Mouse (Mus musculus) stomach, embryonic 14.5 days (tissue): ENCODE data around the gene Rprm. TPM values are rescaled to one million over a fixed set of nuclear protein-coding genes. Genes with fewer than 3 reads are reported as not detected.

Source experiments
- ATAC-seq: fragments of 200-750 bp; cut with Nextera tagmentation; 2 replicates; pipeline ENCODE4 v1.8.0; 2017; ENCODE audit warnings: low read depth, moderate TSS enrichment; ENCODE audit not compliant: insufficient number of reproducible peaks, insufficient read depth, low FRiP score
- H3K27ac ChIP-seq: fragments of 300-500 bp; sonication (generic); 2 replicates; pipeline ENCODE4 v1.5.1; 2014; ENCODE audit warnings: mild to moderate bottlenecking, low read length, moderate library complexity, mixed read lengths
- H3K27me3 ChIP-seq: fragments of 300-500 bp; sonication (generic); 2 replicates; pipeline ENCODE4 v1.6.1; 2014; ENCODE audit warnings: low read length, control low read depth, mixed read lengths; ENCODE audit not compliant: control insufficient read depth, insufficient read depth
- H3K36me3 ChIP-seq: fragments of 300-500 bp; sonication (generic); 2 replicates; pipeline ENCODE4 v1.6.1; 2014; ENCODE audit warnings: mild to moderate bottlenecking, control low read depth, low read length, moderate library complexity, mixed read lengths; ENCODE audit not compliant: control insufficient read depth, insufficient read depth
- H3K4me1 ChIP-seq: fragments of 300-500 bp; sonication (generic); 2 replicates; pipeline ENCODE4 v1.6.1; 2014; ENCODE audit warnings: low read length, control low read depth, mixed read lengths; ENCODE audit not compliant: control insufficient read depth, insufficient read depth
- H3K4me2 ChIP-seq: fragments of 300-500 bp; sonication (generic); replicated peaks from 2 replicates; pipeline ENCODE4 v1.6.1; 2014; ENCODE audit warnings: low read depth, low read length, control low read depth
- H3K4me3 ChIP-seq: fragments of 300-500 bp; sonication (generic); 2 replicates; pipeline ENCODE4 v1.5.1; 2014; ENCODE audit warnings: low read depth, low read length, control low read depth
- H3K9ac ChIP-seq: fragments of 300-500 bp; sonication (generic); replicated peaks from 2 replicates; pipeline ENCODE4 v1.6.1; 2014; ENCODE audit warnings: low read depth, mild to moderate bottlenecking, control low read depth, low read length, moderate library complexity, mixed read lengths
- H3K9me3 ChIP-seq: fragments of 300-500 bp; sonication (generic); 2 replicates; pipeline ENCODE4 v1.6.1; 2016; ENCODE audit warnings: low read depth, low read length, control low read depth; ENCODE audit not compliant: control insufficient read depth
- WGBS: fragments of 180-500 bp; shearing (Covaris S2); extraction: QIAGEN DNeasy Blood & Tissue Kit; methylation state at CpG from one replicate; pipeline ENCODE4 v1.1.7; 2014; 5-methylcytosine and 5-hydroxymethylcytosine counted together
- polyA plus RNA-seq: library from polyadenylated mRNA; unstranded; fragments of >200 nt; fragmentation: Nextera tagmentation; extraction: Ambion mirVana; gene quantifications from 2 replicates; pipeline ENCODE4 v1.2.1, GENCODE M21; 2014

The Rprm gene
- 6.2 and 8.0 TPM in 2 replicates for polyA plus RNA-seq

GRCm38 (mm10) chr2:54085430-54086087 lies at the start of gene Rprm:
Gene Rprm, minus strand, starts transcription at chr2:54085552.
- 4% methylated on average over 27 of the region's 27 CpGs for WGBS
- peak within 1 kb of the TSS; percentile 42; the same call in 1 of the 2 replicates for H3K9ac ChIP-seq
- H3K4me3 ChIP-seq: peak within 1 kb of the TSS; percentile 51
- H3K27ac ChIP-seq: peak within 1 kb of the TSS; percentile 39; the same call in 1 of the 2 replicates
- no peaks in the 10 kb centered on the region for H3K36me3 ChIP-seq
- no peaks in the 10 kb centered on the region for H3K9me3 ChIP-seq
- peak within 1 kb of the TSS; percentile 89 for H3K4me2 ChIP-seq
- H3K27me3 ChIP-seq: no peaks in the 10 kb centered on the region
- peak; percentile 94 for ATAC-seq
- 0 out of 2 replicates have a peak, but pooled peaks cover 2% of the 10 kb centered on the region for H3K4me1 ChIP-seq

- Histone ChIP-seq H3K27ac (no peak overlapping the region), H3K9me3 (no peaks in the 10 kb centered on the region), H3K4me2 (no peak overlapping the region), H3K4me3 (no peak overlapping the region), H3K36me3 (no peaks in the 10 kb centered on the region), H3K4me1 (no peaks in the 10 kb centered on the region), H3K9ac (no peak overlapping the region), H3K27me3 (no peaks in the 10 kb centered on the region)
- 63% methylated on average over 6 of the region's 6 CpGs for WGBS
- no peak for ATAC-seq
Observed at GRCm38 (mm10) chr2:54119305-54119704, 34.0 kb upstream of the Rprm start.

GRCm38 (mm10) chr2:54118881-54119280 lies 33.5 kb upstream of the Rprm start:
- Histone ChIP-seq H3K27ac (no peak overlapping the region), H3K4me3 (no peak overlapping the region), H3K36me3 (no peaks in the 10 kb centered on the region), H3K4me1 (no peaks in the 10 kb centered on the region), H3K4me2 (no peak overlapping the region), H3K9ac (no peak overlapping the region), H3K9me3 (no peaks in the 10 kb centered on the region), H3K27me3 (no peaks in the 10 kb centered on the region)
- ATAC-seq: no peak
- WGBS: 20% methylated on average over 3 of the region's 3 CpGs

DNA sequence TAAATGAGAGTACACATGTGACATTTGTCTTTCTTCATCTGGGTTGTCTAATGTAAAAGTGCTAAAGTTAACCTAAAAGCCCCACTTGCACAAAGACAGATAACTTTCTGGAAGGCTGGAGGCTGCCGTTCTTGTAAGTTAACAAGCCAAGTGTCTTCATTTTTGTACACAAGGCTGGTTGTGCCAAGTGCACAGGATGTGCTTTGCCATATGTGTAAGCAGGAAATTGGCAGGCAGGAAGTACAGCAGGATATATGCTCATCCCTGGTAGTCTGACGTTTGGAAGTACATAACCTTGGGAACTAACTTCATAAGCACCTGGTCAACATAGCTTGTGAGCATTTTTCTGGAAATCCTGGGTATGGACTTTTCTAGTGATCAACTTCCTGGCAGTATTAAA lies 25.9 kb upstream of the Rprm start:
- no peak overlapping the region for H3K4me3 ChIP-seq
- H3K9me3 ChIP-seq: no peaks in the 10 kb centered on the region
- no peaks in the 10 kb centered on the region for H3K4me1 ChIP-seq
- WGBS: 69% methylated on average over 2 of the region's 2 CpGs
- H3K27ac ChIP-seq: no peak overlapping the region
- H3K36me3 ChIP-seq: no peaks in the 10 kb centered on the region
- no peaks in the 10 kb centered on the region for H3K27me3 ChIP-seq
- H3K9ac ChIP-seq: no peak overlapping the region
- no peak for ATAC-seq
- no peak overlapping the region for H3K4me2 ChIP-seq

GRCm38 (mm10) chr2:54106232-54106726 lies 20.9 kb upstream of the Rprm start:
- H3K27me3 ChIP-seq: no peaks in the 10 kb centered on the region
- WGBS: 58% methylated on average over 1 of the region's 1 CpGs
- no peak for ATAC-seq
- H3K27ac ChIP-seq: no peak overlapping the region
- H3K36me3 ChIP-seq: no peaks in the 10 kb centered on the region
- no peaks in the 10 kb centered on the region for H3K9me3 ChIP-seq
- no peak overlapping the region for H3K4me2 ChIP-seq
- no peaks in the 10 kb centered on the region for H3K4me1 ChIP-seq
- H3K9ac ChIP-seq: no peak overlapping the region
- no peak overlapping the region for H3K4me3 ChIP-seq

GRCm38 (mm10) chr2:54099939-54100338 lies 14.6 kb upstream of the Rprm start:
- no peaks in the 10 kb centered on the region for H3K4me1 ChIP-seq
- WGBS: 68% methylated on average over 1 of the region's 1 CpGs
- no peaks in the 10 kb centered on the region for H3K36me3 ChIP-seq
- H3K9ac ChIP-seq: no peak overlapping the region
- H3K27me3 ChIP-seq: no peaks in the 10 kb centered on the region
- ATAC-seq: no peak
- H3K4me2 ChIP-seq: no peak overlapping the region
- H3K4me3 ChIP-seq: no peak overlapping the region
- H3K27ac ChIP-seq: no peak overlapping the region
- H3K9me3 ChIP-seq: no peaks in the 10 kb centered on the region

- no peak for ATAC-seq
Observed at GRCm38 (mm10) chr2:54092616-54093015, 7.3 kb upstream of the Rprm start.

GRCm38 (mm10) chr2:54086254-54086653 lies 902 bp upstream of the Rprm start:
- no peak overlapping the region for H3K4me2 ChIP-seq
- 60% methylated on average over 4 of the region's 4 CpGs for WGBS
- no peak for ATAC-seq

More at GRCm38 (mm10) chr2:54092616-54093015, 7.3 kb upstream of the Rprm start:
- Histone ChIP-seq H3K4me3 (no peak overlapping the region), H3K27me3 (no peaks in the 10 kb centered on the region), H3K4me2 (no peak overlapping the region), H3K27ac (no peak overlapping the region), H3K9me3 (no peaks in the 10 kb centered on the region), H3K36me3 (no peaks in the 10 kb centered on the region), H3K4me1 (no peaks in the 10 kb centered on the region), H3K9ac (no peak overlapping the region)
- WGBS: 92% methylated on average over 3 of the region's 3 CpGs

More at GRCm38 (mm10) chr2:54086254-54086653, 902 bp upstream of the Rprm start:
- H3K27ac ChIP-seq: no peak overlapping the region
- H3K9ac ChIP-seq: no peak overlapping the region
- no peak overlapping the region for H3K4me3 ChIP-seq
- no peaks in the 10 kb centered on the region for H3K9me3 ChIP-seq
- H3K36me3 ChIP-seq: no peaks in the 10 kb centered on the region
- H3K4me1 ChIP-seq: 0 out of 2 replicates have a peak, but pooled peaks cover 2% of the 10 kb centered on the region
- H3K27me3 ChIP-seq: no peaks in the 10 kb centered on the region
